Mouse (Mus musculus) gastrocnemius, postnatal 14 days (tissue): ENCODE measurements around the gene Gipc1. TPM values are rescaled to one million over a fixed set of nuclear protein-coding genes. Genes with fewer than 3 reads are reported as not detected.

Experiments used
- DNase-seq: peaks from one replicate; pipeline ENCODE4 v3.0.0; 2021; ENCODE audit warnings: mixed read lengths
- intact Hi-C: fragments of 180-260 bp; cut with DNase I; formaldehyde crosslinking; loops from one replicate; pipeline ENCODE4 v1.15.1; 2025; ENCODE audit warnings: low total_unique reads
- total RNA-seq, 2 experiments: library from RNA; stranded (reverse); gene quantifications; 2 replicates each; pipeline ENCODE4 v1.2.3; 2021

The Gipc1 gene
- total RNA-seq, 2 experiments from 2014 or later = 25.4 to 26.6 TPM

GRCm38 (mm10) chr8:83638856-83639255 is 13.6 kb upstream of the Gipc1 start:
- intact Hi-C loops = no loop called here
- DNase-seq = no peak

- intact Hi-C loops = no loop called here
- no peak for DNase-seq
These were observed 12.8 kb upstream of the Gipc1 start for GRCm38 (mm10) chr8:83639649-83640048.

- DNase-seq = no peak
- intact Hi-C loops = no loop called here
These were observed 5.0 kb upstream of the Gipc1 start for GRCm38 (mm10) chr8:83647511-83647910.

GRCm38 (mm10) chr8:83648031-83648430 is 4.4 kb upstream of the Gipc1 start:
- DNase-seq = no peak
- intact Hi-C loops = no loop called here

GRCm38 (mm10) chr8:83649699-83650098 is 2.8 kb upstream of the Gipc1 start:
- DNase-seq = no peak
- intact Hi-C loops = no loop called here

GRCm38 (mm10) chr8:83652744-83653661 is 526 bp downstream of the Gipc1 start:
- DNase-seq = no peak
- intact Hi-C loops = no loop called here

- no peak for DNase-seq
- intact Hi-C loops = no loop called here
These were observed 1.2 kb downstream of the Gipc1 start for GRCm38 (mm10) chr8:83653662-83654017.

GRCm38 (mm10) chr8:83654725-83655124 is 2.2 kb downstream of the Gipc1 start:
- DNase-seq = no peak
- intact Hi-C loops = no loop called here

- intact Hi-C loops = no loop called here
- no peak for DNase-seq
These were observed 3.6 kb downstream of the Gipc1 start for GRCm38 (mm10) chr8:83656043-83656442.

- no peak for DNase-seq
- intact Hi-C loops = no loop called here
These were observed 4.2 kb downstream of the Gipc1 start for GRCm38 (mm10) chr8:83656484-83657246.

- intact Hi-C loops = loop anchor here (10.0 kb wide), 1 partner anchor 64 kb away; no protein-coding TSS in a partner anchor
- no peak for DNase-seq
These were observed 8.1 kb downstream of the Gipc1 start for GRCm38 (mm10) chr8:83660545-83660944.

- intact Hi-C loops = loop anchor here (10.0 kb wide), 1 partner anchor 64 kb away; no protein-coding TSS in a partner anchor
- peak; percentile 37 for DNase-seq
These were observed 8.7 kb downstream of the Gipc1 start for GRCm38 (mm10) chr8:83660995-83661680.

GRCm38 (mm10) chr8:83662421-83662826 is 9.9 kb downstream of the Gipc1 start:
- peak; percentile 91 for DNase-seq
- intact Hi-C loops = loop anchor here (10.0 kb wide), 1 partner anchor 62 kb away; no protein-coding TSS in a partner anchor

- intact Hi-C loops = loop anchor here (10.0 kb wide), 1 partner anchor 61 kb away; no protein-coding TSS in a partner anchor
- no peak for DNase-seq
These were observed 11.6 kb downstream of the Gipc1 start for GRCm38 (mm10) chr8:83664096-83664495.

GRCm38 (mm10) chr8:83664931-83665625 is 12.6 kb downstream of the Gipc1 start:
- peak; percentile 42 for DNase-seq
- intact Hi-C loops = loop anchor here (10.0 kb wide), 1 partner anchor 60 kb away; no protein-coding TSS in a partner anchor

GRCm38 (mm10) chr8:83665969-83666865 is 13.7 kb downstream of the Gipc1 start, which contains the start of gene Ptger1:
TSS of gene Ptger1 (plus strand) at chr8:83666678.
- intact Hi-C loops = loop anchor here (10.0 kb wide), 1 partner anchor 59 kb away; no protein-coding TSS in a partner anchor
- peak; percentile 65 for DNase-seq

- DNase-seq = no peak
- intact Hi-C loops = loop anchor here (10.0 kb wide), 1 partner anchor 58 kb away; no protein-coding TSS in a partner anchor
These were observed 14.4 kb downstream of the Gipc1 start for GRCm38 (mm10) chr8:83666866-83667234.

- intact Hi-C loops = loop anchor here (10.0 kb wide), 1 partner anchor 57 kb away; no protein-coding TSS in a partner anchor
- DNase-seq = no peak
These were observed 15.0 kb downstream of the Gipc1 start for GRCm38 (mm10) chr8:83667526-83667925.
